Mouse (Mus musculus) stomach, postnatal 0 days (tissue): ENCODE results near the gene Hivep2.

Experiments
- CTCF ChIP-seq: IDR thresholded peaks from 2 replicates; pipeline ENCODE4 v1.5.1; 2016; ENCODE audit warnings: antibody characterized with exemption, low read depth, mild to moderate bottlenecking, moderate library complexity
- EP300 ChIP-seq: optimal IDR thresholded peaks from 2 replicates; pipeline ENCODE3; 2016; ENCODE audit warnings: antibody characterized with exemption

DNA sequence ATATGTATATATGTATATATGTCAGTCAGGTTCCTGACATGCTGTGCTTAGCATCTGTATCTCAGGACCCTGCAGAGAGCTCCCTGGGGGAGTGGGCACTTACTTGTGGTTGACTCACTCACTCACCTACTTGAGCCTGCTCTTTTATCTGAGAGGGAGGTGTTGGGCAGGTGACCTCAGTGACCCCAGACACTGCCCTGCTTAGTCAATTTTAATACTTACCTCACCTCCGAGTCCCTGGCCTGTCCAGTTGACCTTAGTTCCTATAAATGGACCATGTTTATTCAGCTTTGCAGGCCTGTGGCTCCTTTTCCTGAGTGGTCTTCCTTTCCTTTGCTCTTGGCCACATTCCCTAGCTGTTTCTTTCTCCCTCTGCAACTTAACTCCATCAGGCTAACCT lies 61.9 kb downstream of the Hivep2 start:
- TF ChIP-seq CTCF = no peak
- no peak for TF ChIP-seq EP300
